Mouse (Mus musculus) ES-CJ7 (cell line): ENCODE data around the gene Dedd2.

ENCODE experiments used
- DNase-seq: peaks from one replicate; pipeline ENCODE4 v3.0.0; 2011; ENCODE audit warnings: low read depth, low spot score

The Dedd2 gene

DNA sequence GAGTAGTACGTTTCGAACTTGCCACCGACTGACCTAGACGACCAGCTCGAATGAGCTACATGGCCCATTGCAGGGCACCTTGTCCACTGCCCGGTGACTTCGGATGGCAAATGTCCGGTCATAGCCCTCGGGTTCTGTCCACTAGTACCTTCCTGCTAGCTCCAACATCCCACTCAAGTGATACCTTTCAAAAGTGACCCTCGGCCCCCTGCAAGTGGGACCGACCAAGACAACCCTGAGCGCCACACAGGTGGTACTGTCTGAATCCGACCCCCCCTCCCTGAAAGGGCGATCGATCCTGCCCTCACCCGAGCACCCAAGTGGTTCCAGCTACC, 1.0 kb downstream of the Dedd2 start:
- no peak for DNase-seq

DNA sequence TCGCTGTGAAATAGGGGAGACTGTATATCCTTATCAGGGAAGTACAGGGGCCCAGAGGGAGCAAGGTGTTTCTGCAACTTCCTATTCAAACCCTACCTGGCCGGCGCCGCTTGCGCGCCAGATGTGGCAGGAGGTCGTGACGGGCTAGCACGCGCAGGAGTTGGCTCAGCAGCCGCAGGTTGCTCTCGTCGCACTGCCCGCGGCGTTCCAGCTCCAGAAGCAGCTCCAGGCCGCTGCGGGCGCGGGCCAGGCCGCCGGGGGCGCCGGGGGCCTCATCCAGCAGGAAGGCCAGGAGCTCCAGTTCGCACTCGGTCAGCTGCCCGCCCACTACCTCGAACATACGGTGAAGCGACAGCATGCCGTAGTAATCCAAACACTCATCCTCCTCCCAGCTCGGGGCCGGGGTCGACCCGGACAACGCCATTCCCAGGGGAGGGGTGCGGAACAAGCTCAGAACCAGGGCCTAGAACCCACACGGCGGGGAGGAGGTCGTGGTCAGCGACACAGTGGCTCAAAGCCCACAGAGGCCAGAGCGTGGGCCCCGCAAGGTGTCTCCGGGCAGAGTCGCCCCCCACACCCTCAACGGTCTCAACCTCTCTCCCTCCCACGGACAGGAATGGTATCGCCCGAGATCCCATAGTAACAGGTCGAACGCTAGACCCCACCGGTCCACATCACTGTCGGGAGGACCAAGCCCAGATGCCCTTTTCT, 1.6 kb downstream of the Dedd2 start:
- peak; percentile 59 for DNase-seq

DNA sequence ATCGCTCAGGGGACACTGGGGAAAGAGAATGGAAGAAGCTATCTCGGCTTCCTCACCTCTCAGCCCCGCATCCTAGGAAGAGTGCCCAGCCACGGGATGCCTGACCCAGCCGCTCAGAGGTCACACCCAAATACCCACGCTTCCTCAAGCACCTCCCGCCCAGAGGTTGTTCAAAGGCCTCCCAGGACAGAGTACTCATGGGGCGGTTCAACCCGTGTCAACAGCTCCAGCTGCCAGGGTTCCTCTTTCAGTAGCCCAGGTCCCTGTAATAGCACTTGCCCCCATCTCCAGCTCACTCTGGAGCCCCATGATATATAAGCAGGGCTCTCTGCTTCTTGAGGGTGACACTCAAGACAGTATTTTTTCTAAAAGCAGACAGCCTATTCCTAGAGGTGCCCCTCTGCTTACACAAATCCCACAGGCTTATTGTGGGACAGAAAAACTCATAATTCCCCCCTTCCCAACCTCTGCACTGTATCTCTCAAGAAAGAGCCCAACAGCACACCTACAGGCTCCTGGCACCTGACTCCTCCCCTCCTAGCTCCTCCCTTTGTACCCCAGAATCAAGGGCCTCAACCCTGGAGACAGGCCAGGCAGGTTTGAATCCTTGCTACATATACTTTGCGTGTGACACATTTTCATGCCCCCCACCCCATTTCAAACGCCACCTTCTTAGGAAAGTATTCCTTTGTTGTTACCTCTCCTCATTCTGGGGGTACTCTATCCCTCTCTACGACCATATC, 2.6 kb downstream of the Dedd2 start:
- no peak for DNase-seq

DNA sequence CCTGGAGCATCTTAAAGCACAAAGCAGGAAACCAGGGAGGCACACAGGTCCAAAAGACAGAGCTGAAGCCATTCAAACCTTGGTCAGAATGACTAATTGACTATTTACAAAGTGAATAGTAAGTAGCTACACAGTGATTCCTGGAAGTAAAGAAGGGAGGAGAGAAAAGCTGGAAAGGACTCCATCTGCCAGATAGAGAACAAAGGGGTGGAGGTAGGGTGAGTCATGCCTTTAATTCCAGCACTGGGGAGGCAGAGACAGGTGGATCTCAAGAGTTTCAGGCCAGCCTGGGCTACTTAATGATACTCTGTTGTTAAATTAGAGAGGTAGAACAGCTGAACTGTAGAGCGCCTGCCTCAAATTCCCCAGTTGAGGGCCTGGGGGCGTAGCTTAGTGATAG, 6.2 kb downstream of the Dedd2 start:
- DNase-seq, result peak; percentile 63

DNA sequence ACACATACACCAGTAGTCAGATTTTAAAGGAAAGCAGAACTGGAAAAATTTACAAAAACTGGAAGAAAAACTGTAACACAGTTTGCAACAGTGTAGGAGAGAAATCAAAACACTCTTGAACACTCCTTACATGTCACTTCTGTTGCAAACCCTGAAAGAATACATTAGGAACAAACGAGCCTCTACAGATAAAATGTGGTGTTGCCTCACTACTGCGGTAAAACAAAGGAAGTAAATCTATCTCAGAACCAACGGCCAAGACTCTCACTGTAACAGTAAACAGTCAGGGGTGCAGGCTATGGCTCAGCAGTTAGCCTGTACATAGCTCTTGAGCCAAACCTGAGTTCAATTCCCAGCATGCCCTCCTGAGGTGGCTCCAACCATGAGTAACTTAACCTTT, 7.3 kb downstream of the Dedd2 start:
- no peak for DNase-seq

DNA sequence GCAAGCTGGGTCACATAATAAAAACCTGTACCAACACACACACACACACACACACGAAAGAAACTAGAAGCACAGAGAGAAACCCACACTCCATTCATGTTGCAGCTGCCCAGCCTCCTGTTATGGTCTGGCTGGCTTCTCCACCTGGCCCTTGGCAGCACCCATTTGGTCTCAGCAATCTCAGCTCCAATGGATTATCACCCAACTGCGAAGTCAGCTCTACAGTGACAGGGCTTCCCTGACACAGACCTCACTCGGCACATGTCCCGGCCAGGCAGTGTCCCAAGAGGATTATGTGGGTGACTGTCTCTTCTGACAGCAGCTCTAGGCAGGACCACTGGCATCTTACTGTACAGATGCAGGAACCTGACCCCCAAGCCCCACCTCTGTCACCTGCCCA, 9.9 kb downstream of the Dedd2 start:
- DNase-seq, result no peak

DNA sequence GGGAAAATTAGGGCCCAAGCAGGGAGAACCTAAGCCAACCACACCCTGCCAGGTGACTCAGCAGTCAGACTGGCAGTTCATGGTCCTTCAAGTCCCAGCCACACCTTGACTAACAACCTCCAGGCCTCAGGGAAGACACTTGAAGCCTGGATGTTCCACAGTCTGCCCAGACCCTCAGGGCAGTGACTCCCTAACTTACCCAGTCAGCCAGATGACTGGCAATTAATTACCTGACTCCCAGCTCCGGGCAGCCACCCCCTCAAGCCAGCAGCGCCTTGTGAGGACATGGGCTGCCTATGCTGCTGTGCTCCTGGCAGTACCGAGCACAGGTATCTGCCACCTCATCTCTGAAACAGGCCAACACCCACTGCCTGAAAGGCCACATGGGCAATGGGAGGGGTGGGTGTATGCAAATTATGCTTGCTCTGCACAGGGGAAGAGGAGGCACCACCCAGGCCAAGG, 11.2 kb downstream of the Dedd2 start:
- peak; percentile 6 for DNase-seq

DNA sequence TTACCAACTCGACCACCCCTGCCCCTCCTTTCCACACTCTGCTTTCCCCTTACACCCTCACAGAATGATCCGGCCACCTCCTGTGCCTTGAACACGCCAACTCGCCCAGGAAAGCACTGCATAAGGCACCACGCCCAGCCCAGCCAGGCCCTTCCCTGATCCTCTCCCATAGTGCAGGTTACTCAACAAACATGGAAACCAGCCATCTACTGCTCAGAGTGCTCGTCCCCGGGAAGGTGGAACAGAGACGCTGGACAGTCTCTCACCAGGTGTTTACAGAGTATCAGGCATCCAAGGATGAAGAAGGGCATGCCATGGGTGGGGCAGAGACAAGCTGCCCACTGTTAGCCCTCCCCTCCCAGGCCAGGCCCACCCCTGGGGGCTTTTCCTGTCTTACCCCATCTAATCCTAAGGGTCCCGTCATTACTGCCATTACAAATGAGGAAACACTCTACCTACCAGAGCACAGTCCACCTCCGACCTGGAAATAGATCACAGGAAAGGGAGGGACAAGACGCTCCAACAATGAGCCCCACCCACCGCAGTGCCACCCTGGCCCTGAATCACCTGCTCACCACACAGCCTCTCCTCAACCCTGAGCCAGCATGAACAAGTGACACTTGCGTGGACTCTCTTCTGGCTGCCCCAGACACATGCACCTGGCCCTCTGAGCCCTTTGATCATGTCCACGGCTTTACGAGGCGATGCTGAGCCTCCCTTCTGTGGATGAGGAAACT, 14.2 kb downstream of the Dedd2 start:
- DNase-seq, result no peak

DNA sequence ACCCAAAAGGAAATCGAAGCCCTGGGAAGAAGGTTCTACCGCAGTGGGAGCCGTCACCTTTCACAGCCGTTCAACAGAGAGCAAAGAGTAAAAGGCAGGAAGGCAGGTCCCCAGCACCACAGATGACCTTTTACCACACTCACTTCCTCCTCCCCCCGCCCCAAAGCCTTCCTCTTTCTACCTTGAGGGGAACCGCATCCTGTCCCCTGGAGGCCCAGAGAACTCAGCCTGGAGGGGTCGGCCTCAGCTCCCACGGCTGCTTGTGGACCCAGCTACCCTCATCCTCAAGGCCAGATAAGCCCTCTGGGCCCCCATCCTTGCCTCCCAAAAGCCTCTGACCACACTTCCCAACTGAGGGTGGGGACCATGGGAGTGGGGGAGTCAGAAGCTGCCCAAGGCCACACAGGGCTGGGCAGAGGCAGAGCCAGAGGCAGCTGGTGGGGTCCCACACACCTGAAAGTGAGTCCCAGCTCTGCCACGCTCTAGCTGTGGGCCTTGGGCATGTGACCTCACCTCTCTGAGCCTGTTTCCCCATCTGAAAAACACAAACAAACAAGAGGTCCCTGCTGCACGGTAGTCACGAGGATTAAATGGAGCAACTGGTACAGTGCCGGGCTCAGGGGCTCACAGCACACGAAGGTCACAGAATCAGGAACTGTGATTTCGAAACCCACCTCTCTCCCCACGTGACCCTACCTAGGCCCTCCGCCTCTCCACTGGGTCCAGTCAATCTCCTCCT, 14.9 kb downstream of the Dedd2 start:
- DNase-seq, result no peak

DNA sequence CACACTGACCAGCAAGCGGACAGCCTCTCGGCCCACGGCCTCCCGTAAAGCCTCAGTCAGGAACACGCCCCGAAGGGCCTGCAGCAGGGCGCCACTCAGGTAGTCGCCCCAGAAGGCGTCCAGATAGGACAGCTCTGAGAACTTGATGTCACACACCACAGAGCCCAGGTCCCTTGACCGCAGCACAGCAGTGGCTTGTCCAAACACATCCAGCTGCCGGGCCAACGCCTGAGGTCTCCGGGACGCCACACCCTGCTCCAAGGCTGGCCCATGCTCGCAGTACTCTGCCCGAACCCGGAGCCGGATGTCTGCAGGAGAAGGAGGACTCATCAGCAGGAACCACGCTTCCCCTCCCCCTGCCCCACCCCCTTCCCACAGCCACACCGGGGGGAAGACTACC, 16.8 kb downstream of the Dedd2 start:
- peak; percentile 25 for DNase-seq

DNA sequence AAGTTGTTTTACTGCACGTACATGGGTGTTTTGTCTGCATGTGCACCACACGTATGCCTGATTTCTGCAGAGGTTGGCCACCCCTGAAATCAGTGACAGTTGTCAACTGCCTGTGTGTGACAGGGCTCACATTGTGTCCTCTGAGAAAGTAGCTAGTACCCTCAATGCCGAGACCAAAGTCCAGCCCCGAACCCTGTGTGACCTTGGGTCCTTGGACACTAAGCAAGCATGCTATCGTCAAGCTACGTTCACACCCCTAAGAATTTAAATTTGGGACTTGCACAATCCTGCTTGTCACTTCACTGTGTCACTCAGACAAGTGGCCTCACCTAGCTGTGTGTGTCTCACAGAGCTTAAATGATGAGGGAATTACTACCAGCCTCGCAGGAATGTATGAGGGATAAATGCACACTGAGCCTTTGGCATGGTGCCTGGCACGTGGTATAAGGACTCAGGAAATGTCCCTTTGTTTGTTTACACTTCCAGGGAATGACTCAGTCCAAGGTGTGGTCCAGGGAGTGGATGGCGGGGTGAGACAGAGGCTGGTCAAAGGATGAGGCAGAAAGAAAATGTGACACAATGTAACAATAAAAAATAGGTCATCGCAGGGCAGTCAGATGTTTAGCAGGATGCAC, 22.9 kb downstream of the Dedd2 start:
- DNase-seq, result no peak

DNA sequence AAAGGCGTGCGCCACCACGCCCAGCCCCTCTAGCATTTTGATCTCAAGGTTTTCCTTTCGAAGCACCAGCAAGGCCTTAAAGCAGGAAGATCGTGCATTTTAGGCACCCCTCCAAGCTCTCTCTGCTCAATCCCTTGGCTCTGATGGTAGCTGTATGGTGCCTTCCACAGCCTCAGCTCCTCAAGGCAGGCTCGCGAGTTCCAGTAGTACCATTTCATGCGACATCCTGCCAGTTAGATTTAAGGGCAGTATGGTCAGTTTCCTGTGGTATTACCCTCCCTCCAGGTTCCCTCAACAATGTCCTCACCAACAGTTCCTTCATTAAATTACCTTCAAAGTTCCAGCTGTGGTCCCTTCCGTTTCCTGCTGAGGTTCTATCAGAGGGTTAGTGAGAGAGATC, 24.3 kb downstream of the Dedd2 start:
- no peak for DNase-seq

DNA sequence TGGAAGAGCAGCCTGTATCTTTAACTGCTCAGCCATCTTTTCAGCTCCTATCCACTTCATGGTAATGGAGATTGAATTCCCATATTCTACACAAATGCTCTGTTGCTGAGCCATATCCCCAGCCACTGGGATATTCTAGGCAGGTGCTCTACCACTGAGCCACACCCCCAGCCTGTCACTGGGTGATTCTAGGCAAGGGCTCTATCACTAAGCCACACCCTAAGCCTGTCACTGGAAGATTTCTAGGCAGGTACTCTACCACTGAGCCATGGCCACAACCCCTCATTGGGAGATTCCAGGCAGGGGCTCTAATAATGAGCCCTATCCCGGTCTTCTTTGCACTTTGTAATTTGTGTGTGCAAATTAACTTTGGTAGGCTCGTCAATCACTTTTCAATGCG, 25.3 kb downstream of the Dedd2 start:
- no peak for DNase-seq

DNA sequence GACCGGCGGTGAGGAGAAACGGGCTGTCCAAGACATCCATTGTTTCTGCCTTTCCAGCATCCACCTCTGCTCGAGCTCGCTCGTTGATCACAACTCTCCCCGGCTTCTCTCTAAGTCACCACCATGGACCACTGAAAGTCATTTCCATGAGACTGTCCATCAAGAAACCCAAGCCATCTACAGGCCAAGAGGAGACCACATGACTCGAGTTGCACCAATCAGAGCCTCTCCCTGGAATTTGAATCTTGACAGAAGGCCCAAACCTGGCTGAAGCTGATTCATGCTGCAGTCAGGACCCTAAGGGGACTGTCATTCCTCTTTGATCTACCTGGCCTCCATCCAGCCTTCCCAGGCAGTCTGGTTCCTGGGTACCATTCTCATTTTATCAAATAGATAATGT, 28.3 kb downstream of the Dedd2 start:
- DNase-seq, result peak; percentile 76

DNA sequence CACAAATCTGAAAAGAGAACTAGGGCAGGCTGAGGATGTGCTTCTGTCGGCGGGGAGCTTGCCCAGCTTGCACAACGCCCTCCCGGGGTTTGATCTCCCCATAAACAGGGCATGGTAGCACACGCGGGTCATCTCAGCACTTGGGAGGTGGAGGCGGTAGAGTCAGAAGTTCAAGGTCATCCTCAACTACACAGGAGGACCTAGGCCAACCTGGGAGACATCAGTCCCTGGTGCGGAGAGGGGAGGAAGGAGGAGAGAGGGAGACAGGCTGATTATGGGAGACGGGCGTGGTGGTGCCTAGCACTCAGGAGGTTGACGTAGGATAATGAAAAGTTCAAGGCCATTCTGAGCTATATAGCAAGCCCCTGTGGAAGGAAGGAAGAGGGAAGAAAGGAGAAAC, 29.6 kb downstream of the Dedd2 start:
- peak; percentile 79 for DNase-seq

DNA sequence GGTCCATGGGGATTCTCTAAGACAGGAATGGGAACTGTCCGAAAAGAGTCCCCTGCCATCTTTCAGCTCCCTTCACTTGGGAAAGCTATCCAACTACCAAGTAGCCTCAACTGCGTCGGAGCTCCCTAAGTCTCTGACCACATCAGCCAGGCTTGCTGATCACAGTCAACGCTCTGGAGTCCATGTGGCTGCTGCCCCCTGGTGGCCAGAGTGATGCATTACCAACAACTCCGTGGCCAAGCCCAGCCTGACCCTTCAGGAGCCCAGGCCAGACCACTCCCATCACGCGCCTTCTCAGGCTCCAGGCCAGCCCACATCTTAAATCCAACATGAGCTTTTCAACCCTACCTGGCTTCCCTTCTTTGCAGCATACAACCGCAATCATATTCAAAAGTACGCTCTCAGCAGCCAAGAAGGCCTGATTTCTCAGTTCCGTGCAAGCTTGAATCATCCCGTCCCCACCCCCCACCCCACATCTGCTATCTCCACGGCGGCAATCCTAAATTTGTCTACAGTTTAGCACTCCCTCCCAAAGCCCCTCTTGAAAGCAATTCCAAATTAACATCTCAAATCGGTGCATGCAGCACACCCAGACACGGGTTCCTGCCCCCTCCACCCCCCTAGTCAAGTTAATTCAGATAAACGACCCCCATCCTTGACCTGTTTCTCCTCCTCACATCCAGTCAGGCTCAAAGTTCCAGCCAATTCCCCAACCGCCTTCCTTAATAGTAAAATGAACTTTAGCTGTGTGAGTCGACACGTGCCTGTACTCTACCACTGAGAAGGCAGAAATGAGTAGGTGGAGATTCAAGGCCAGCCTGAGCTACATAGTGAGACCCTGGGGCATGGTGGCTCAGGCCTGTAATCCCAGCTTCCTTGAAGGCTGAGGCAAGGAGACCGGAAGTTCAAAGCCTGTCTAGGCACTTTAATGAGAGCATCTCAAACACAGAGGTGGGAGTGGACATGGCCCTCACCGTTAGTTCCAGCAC, 32.5 kb downstream of the Dedd2 start:
- peak; percentile 95 for DNase-seq

DNA sequence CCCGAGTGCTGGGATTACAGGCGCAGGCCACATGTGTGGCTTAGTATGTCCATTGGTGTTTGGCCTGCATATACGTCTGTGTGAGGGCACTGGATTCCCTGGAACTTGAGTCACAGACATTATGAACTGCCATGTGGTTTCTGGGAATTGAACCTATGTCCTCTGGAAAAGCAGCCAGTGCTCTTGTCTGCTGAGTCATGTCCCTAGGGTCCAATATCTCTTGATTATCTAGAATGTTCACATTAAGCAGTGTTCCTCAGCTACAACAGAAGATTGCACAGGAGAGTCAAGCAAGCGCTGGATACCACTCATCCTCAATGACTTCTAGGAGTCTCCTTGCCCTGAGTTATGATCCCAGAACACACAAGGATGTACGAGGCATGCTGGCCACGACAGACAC, 36.3 kb downstream of the Dedd2 start:
- DNase-seq, result no peak

DNA sequence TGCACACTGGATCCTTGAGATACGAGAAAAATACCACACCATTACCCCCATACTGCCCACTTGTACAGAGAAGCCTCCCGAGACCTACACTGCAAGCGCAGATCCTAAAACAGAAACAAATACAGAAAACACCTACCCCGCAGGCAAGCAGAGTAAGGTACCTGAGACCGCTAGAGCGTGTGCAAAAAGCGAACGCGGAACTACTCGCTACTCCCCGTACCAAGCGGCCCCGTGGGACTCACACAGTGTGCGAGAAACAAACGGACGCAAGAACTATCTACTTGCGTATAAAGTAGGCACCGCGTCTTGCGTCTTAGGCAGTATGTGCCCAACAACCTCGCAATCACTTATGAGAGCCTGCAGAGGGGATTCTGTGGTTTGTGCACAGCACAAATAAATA, 38.6 kb downstream of the Dedd2 start:
- no peak for DNase-seq

DNA sequence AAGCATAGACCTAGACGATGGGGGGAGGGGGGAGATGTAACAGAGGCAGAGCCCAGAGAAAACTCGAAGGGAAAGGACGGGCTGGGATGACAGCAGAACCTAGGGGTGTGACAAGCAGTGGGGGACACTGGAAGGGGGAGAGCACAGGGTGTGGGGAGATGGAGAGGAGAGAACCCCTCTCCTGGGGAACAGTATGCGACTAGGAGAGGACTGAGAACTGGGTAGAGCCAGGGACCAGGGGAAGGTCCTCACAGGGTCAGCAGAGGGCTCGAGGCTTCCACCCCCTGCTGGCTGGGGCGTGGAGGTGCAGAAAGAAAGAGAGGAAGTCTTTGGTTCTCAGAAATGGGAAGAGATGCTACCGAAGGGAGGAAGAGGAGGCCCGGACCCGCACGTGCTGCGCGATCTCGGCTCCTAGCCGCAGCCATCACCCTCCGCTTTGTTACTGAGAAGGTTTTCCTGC, 39.1 kb downstream of the Dedd2 start:
- DNase-seq, result peak; percentile 51

DNA sequence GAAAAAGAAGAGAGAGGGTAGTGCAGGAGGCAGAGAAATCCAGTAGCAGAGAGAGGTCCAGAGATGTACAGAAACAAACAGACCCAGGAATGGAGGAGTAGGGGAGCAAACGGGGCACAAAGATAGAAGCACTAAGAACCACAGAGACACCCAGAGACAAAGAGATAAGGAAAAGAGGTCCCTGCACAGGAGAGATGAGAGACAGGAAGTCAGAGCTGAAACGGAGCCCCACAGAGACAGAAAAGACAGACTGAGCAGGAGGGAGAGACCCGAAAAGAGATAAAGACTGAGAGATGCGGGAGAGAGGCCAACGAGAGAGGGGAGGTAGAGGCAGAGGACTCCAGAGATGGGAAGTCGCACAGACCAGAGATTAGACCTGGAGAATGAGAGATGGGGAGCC, 39.9 kb downstream of the Dedd2 start:
- no peak for DNase-seq
